Mouse (Mus musculus): ENCODE data around the gene Fgfr2. TPM values are rescaled to one million over a fixed set of nuclear protein-coding genes. Genes with fewer than 3 reads are reported as not detected.

The Fgfr2 gene
- polyA plus RNA-seq (2014; fragmentation: Illumina TruSeq; extraction: RNeasy Lipid Tissue Mini Kit (QIAGEN cat#74804); ENCODE audit: low read depth, low replicate concordance), result 285 TPM

GRCm38 (mm10) chr7:133123244-133123998 lies at the start of gene Fgfr2:
Gene Fgfr2, minus strand, starts transcription at chr7:133123350.

GRCm38 (mm10) chr7:133123999-133124700 lies 1.0 kb upstream of the Fgfr2 start, which contains the start of gene Ctbp2:
Gene Ctbp2, minus strand, starts transcription at chr7:133124354.

GRCm38 (mm10) chr7:132930850-132931559 lies 192.1 kb downstream of the Fgfr2 start, which contains the start of gene Zranb1:
Gene Zranb1, plus strand, starts transcription at chr7:132931142.

GRCm38 (mm10) chr7:132859042-132859958 lies 263.9 kb downstream of the Fgfr2 start, which contains the start of gene Abraxas2:
Gene Abraxas2, plus strand, starts transcription at chr7:132859225.

GRCm38 (mm10) chr7:132852173-132852844 lies 270.8 kb downstream of the Fgfr2 start, which contains the start of gene Eef1akmt2:
Gene Eef1akmt2, minus strand, starts transcription at chr7:132852673.

GRCm38 (mm10) chr7:132813416-132814088 lies 309.6 kb downstream of the Fgfr2 start, which contains the start of gene Fam53b:
Gene Fam53b, minus strand, starts transcription at chr7:132813886.

GRCm38 (mm10) chr7:132610468-132611318 lies 512.5 kb downstream of the Fgfr2 start, which contains the start of gene Lhpp:
Gene Lhpp, plus strand, starts transcription at chr7:132610638.

GRCm38 (mm10) chr7:132599071-132599975 lies 523.8 kb downstream of the Fgfr2 start, which contains the start of gene Nkx1-2:
Gene Nkx1-2, minus strand, starts transcription at chr7:132599637.

GRCm38 (mm10) chr7:132576116-132576650 lies 547.0 kb downstream of the Fgfr2 start, which contains the start of gene Oat:
Gene Oat, minus strand, starts transcription at chr7:132576398.

GRCm38 (mm10) chr7:132317036-132317541 lies 806.1 kb downstream of the Fgfr2 start, which contains the start of gene Chst15:
Gene Chst15, minus strand, starts transcription at chr7:132317228.

GRCm38 (mm10) chr7:132154368-132154961 lies 968.7 kb downstream of the Fgfr2 start, which contains the start of gene Cpxm2:
Gene Cpxm2, minus strand, starts transcription at chr7:132154739.

GRCm38 (mm10) chr7:131966023-131966915 lies 1156.9 kb downstream of the Fgfr2 start, which contains the start of gene Gpr26:
Gene Gpr26, plus strand, starts transcription at chr7:131966460.

GRCm38 (mm10) chr7:131559986-131560696 lies 1563.0 kb downstream of the Fgfr2 start, which contains the start of gene Bub3:
Gene Bub3, plus strand, starts transcription at chr7:131560222.

GRCm38 (mm10) chr7:131548473-131548872 lies 1574.7 kb downstream of the Fgfr2 start, which contains the start of gene Hmx2:
Gene Hmx2, plus strand, starts transcription at chr7:131548773.

Measured in adrenal gland, adult 10 weeks (tissue).